Mouse (Mus musculus) stomach, postnatal 0 days (tissue): Measurements from ENCODE around the gene C130074G19Rik.

Experiments
- CTCF ChIP-seq: IDR thresholded peaks from 2 replicates; pipeline ENCODE4 v1.5.1; 2016; ENCODE audit warnings: antibody characterized with exemption, low read depth, mild to moderate bottlenecking, moderate library complexity
- EP300 ChIP-seq: optimal IDR thresholded peaks from 2 replicates; pipeline ENCODE3; 2016; ENCODE audit warnings: antibody characterized with exemption

GRCm38 (mm10) chr1:184903697-184904096, 20.7 kb upstream of the C130074G19Rik start:
- TF ChIP-seq CTCF (no peak), EP300 (no peak)
